Mouse (Mus musculus) CH12.LX (cell line): Measurements from ENCODE around the gene Kantr. TPM values are rescaled to one million over a fixed set of nuclear protein-coding genes. Genes with fewer than 3 reads are reported as not detected.
"Not testable (repeated sequence)": the region's sequence is repeated elsewhere in the genome, so short reads cannot be mapped to it uniquely, and the experiment has no call there.

Source experiments
- DNase-seq: peaks from one replicate; pipeline ENCODE4 v3.0.0-alpha.2; 2013; ENCODE audit errors: extremely low read depth
- H3K27ac ChIP-seq: 2 replicates; pipeline ENCODE4 v1.5.1; 2012; ENCODE audit warnings: low read depth, mild to moderate bottlenecking, control low read depth, moderate library complexity; ENCODE audit not compliant: insufficient read depth
- H3K27me3 ChIP-seq: replicated peaks from 2 replicates; pipeline ENCODE3; 2012; ENCODE audit warnings: inconsistent platforms
- H3K36me3 ChIP-seq, 2 experiments: replicated peaks in 1 of 2; 2 replicates each; pipeline versions ENCODE3 to v1.6.1; 2012; ENCODE audit warnings: inconsistent platforms in 1 of 2, low read length in 1 of 2, mild to moderate bottlenecking in 1 of 2, mixed read lengths in 1 of 2, moderate library complexity in 1 of 2; ENCODE audit not compliant: control insufficient read depth in 1 of 2, insufficient read depth in 1 of 2
- H3K4me1 ChIP-seq, 2 experiments: 2 replicates each; pipeline ENCODE4 v1.6.1; 2012; ENCODE audit warnings: inconsistent platforms in 1 of 2, moderate library complexity in 1 of 2; ENCODE audit not compliant: insufficient read depth in 2 of 2, control insufficient read depth in 1 of 2
- H3K4me2 ChIP-seq: 2 replicates; pipeline ENCODE4 v1.6.1; 2012; ENCODE audit warnings: low read depth, mild to moderate bottlenecking, control low read depth; ENCODE audit not compliant: poor library complexity, insufficient read depth, severe bottlenecking
- H3K4me3 ChIP-seq, 3 experiments: fragments of 150-350 bp in 1 of 3; sonication (generic) in 1 of 3; replicated peaks in 1 of 3; 2 replicates each; pipeline versions ENCODE3 to v1.5.1; 2011 to 2012; ENCODE audit warnings: low read depth in 2 of 3, low read length in 2 of 3, mild to moderate bottlenecking in 2 of 3, moderate library complexity in 2 of 3, control low read depth in 1 of 3, improper control_type of control experiment in 1 of 3, inconsistent platforms in 1 of 3, mixed read lengths in 1 of 3; ENCODE audit not compliant: poor library complexity in 1 of 3
- H3K79me2 ChIP-seq: replicated peaks from 2 replicates; pipeline ENCODE4 v1.6.1; 2012; ENCODE audit warnings: mild to moderate bottlenecking, moderate library complexity; ENCODE audit not compliant: control insufficient read depth, poor library complexity, insufficient read depth, severe bottlenecking; ENCODE audit errors: extremely low read depth
- H3K9ac ChIP-seq: 2 replicates; pipeline ENCODE4 v1.6.1; 2012; ENCODE audit warnings: low read depth, mild to moderate bottlenecking, control low read depth, moderate library complexity; ENCODE audit not compliant: insufficient read depth
- H3K9me3 ChIP-seq: replicated peaks from 2 replicates; pipeline ENCODE3; 2012; ENCODE audit warnings: low read length, inconsistent platforms, mixed read lengths
- BHLHE40 ChIP-seq: IDR thresholded peaks from 2 replicates; pipeline ENCODE4 v1.6.1; 2011; ENCODE audit warnings: mild to moderate bottlenecking, low read depth, low read length, improper control_type of control experiment
- CHD1 ChIP-seq: IDR thresholded peaks from 2 replicates; pipeline ENCODE4 v1.6.1; 2012; ENCODE audit warnings: low read depth, low read length, improper control_type of control experiment, inconsistent platforms
- CHD2 ChIP-seq: IDR thresholded peaks from 2 replicates; pipeline ENCODE4 v1.6.1; 2011; ENCODE audit warnings: low read length, improper control_type of control experiment
- CTCF ChIP-seq, 2 experiments: IDR thresholded peaks in 1 of 2; conservative IDR thresholded peaks in 1 of 2; 2 replicates each; pipeline ENCODE4 v1.5.1; 2011 to 2012; ENCODE audit warnings: low read depth in 2 of 2, low read length in 2 of 2, improper control_type of control experiment in 1 of 2, inconsistent platforms in 1 of 2, mild to moderate bottlenecking in 1 of 2, moderate library complexity in 1 of 2
- E2F4 ChIP-seq: IDR thresholded peaks from 2 replicates; pipeline ENCODE4 v1.6.1; 2011; ENCODE audit warnings: low read depth, low read length, improper control_type of control experiment; ENCODE audit not compliant: insufficient replicate concordance
- EP300 ChIP-seq: IDR thresholded peaks from 2 replicates; pipeline ENCODE4 v1.6.1; 2011; ENCODE audit warnings: low read length, improper control_type of control experiment
- ETS1 ChIP-seq: conservative IDR thresholded peaks from 2 replicates; pipeline ENCODE4 v1.6.1; 2012; ENCODE audit warnings: low read depth, mild to moderate bottlenecking, inconsistent platforms, low read length, improper control_type of control experiment, moderate library complexity
- GABPA ChIP-seq: IDR thresholded peaks from 2 replicates; pipeline ENCODE4 v1.6.1; 2012; ENCODE audit warnings: low read depth, low read length, improper control_type of control experiment, inconsistent platforms; ENCODE audit not compliant: insufficient replicate concordance
- HCFC1 ChIP-seq: IDR thresholded peaks from 2 replicates; pipeline ENCODE4 v1.6.1; 2012; ENCODE audit warnings: low read depth, mild to moderate bottlenecking, inconsistent platforms, low read length, improper control_type of control experiment
- JUND ChIP-seq: conservative IDR thresholded peaks from 2 replicates; pipeline ENCODE4 v1.6.1; 2011; ENCODE audit warnings: low read depth, low read length, improper control_type of control experiment
- KAT2A ChIP-seq: IDR thresholded peaks from 2 replicates; pipeline ENCODE4 v1.6.1; 2012; ENCODE audit warnings: low read length, improper control_type of control experiment, inconsistent platforms; ENCODE audit not compliant: insufficient replicate concordance
- MAFK ChIP-seq: IDR thresholded peaks from 2 replicates; pipeline ENCODE4 v1.6.1; 2011; ENCODE audit warnings: low read length, improper control_type of control experiment; ENCODE audit not compliant: insufficient replicate concordance
- MEF2A ChIP-seq: IDR thresholded peaks from 2 replicates; pipeline ENCODE4 v1.6.1; 2014; ENCODE audit warnings: low read depth, mild to moderate bottlenecking, inconsistent platforms, low read length, improper control_type of control experiment, borderline replicate concordance
- MXI1 ChIP-seq: IDR thresholded peaks from 2 replicates; pipeline ENCODE4 v1.6.1; 2011; ENCODE audit warnings: mild to moderate bottlenecking, low read depth, low read length, improper control_type of control experiment
- NELFE ChIP-seq: IDR thresholded peaks from 2 replicates; pipeline ENCODE4 v1.6.1; 2011; ENCODE audit warnings: low read depth, low read length, improper control_type of control experiment
- TBP ChIP-seq: conservative IDR thresholded peaks from 2 replicates; pipeline ENCODE4 v1.6.1; 2011; ENCODE audit warnings: low read depth, low read length, improper control_type of control experiment
- TCF12 ChIP-seq: IDR thresholded peaks from 2 replicates; pipeline ENCODE4 v1.6.1; 2014; ENCODE audit warnings: low read depth, mild to moderate bottlenecking, inconsistent platforms, low read length, improper control_type of control experiment
- USF2 ChIP-seq: conservative IDR thresholded peaks from 2 replicates; pipeline ENCODE4 v1.6.1; 2011; ENCODE audit warnings: low read depth, low read length, improper control_type of control experiment
- ZKSCAN1 ChIP-seq: IDR thresholded peaks from 2 replicates; pipeline ENCODE4 v1.6.1; 2012; ENCODE audit warnings: low read depth, inconsistent platforms, low read length, improper control_type of control experiment, borderline replicate concordance
- dilution Hi-C: fragments of 300-500 bp; cut with MboI; formaldehyde crosslinking; loops from 2 replicates; pipeline ENCODE4 v1.14.3; 2020; ENCODE audit warnings: low sequenced_read_pairs; ENCODE audit not compliant: extremely low pct_unique_long_range_greater_than_20kb, extremely low pct_ligation_motif_present
- in situ Hi-C: fragments of 300-500 bp; cut with MboI; formaldehyde crosslinking; loops from 3 replicates; pipeline ENCODE4 v1.14.3; 2019; ENCODE audit warnings: low sequenced_read_pairs, low pct_ligation_motif_present, low pct_unique_long_range_greater_than_20kb, mixed read lengths
- polyA plus RNA-seq: library from polyadenylated mRNA; unstranded; fragments of >175 nt; gene quantifications from 2 replicates; pipeline ENCODE4 v1.2.1, GENCODE M21; 2012; ENCODE audit warnings: low read depth; ENCODE audit not compliant: insufficient read length
- total RNA-seq, 2 experiments: library from RNA; depleted of rRNA; stranded (reverse); fragments of 300-350 nt in 1 of 2; fragments of >200 nt in 1 of 2; gene quantifications; 2 replicates each; pipeline ENCODE4 v1.2.3; 2012 to 2014

The Kantr gene
- total and polyA plus RNA-seq, 3 experiments: 0.64 to 3.1 (median 2.7) TPM

GRCm38 (mm10) chrX:152329400-152329799, 2.1 kb upstream of the Kantr start:
- H3K4me3 ChIP-seq, H3K79me2 ChIP-seq, H3K27me3 ChIP-seq, in situ Hi-C loops, H3K4me1 ChIP-seq, H3K9me3 ChIP-seq, dilution Hi-C loops, H3K36me3 ChIP-seq, DNase-seq, H3K9ac ChIP-seq, H3K4me2 ChIP-seq, H3K27ac ChIP-seq: not testable (repeated sequence)
- peak; percentile 75; the same call in 1 of the 2 replicates for TF ChIP-seq TBP

GRCm38 (mm10) chrX:152327689-152328052, 376 bp upstream of the Kantr start:
- in situ Hi-C loops (no loop called here), dilution Hi-C loops (no loop called here)
- no peaks in the 10 kb centered on the region for H3K9me3 ChIP-seq
- no peaks in the 10 kb centered on the region for H3K27me3 ChIP-seq
- peak overlapping the region in 2 of 3 experiments; percentile 14 to 65 for H3K4me3 ChIP-seq
- TF ChIP-seq KAT2A (no peak), NELFE (no peak), CHD1 (no peak), CHD2 (no peak), ETS1 (no peak), BHLHE40 (no peak), MAFK (no peak), HCFC1 (no peak), MXI1 (no peak), JUND (no peak), ZKSCAN1 (no peak), GABPA (no peak), E2F4 (no peak)
- peak overlapping the region; percentile 68 for H3K4me2 ChIP-seq
- no peak for DNase-seq
- no peak overlapping the region; the same call in 1 of the 2 replicates for H3K9ac ChIP-seq
- H3K4me1 ChIP-seq: peaks cover 2 to 7% of the 10 kb centered on the region in 2 experiments; a peak in 2 of 4 replicates
- no peak overlapping the region for H3K27ac ChIP-seq
- H3K79me2 ChIP-seq: peaks cover 8% of the 10 kb centered on the region
- H3K36me3 ChIP-seq: no peaks in the 10 kb centered on the region

- Histone ChIP-seq H3K27me3 (no peaks in the 10 kb centered on the region), H3K4me2 (no peak overlapping the region), H3K36me3 (peaks cover 7 to 21% of the 10 kb centered on the region in 2 experiments), H3K4me1 (peaks cover 0 to 7% of the 10 kb centered on the region in 2 experiments; a peak in 2 of 4 replicates), H3K27ac (no peak overlapping the region), H3K4me3 (no peak overlapping the region), H3K9me3 (no peaks in the 10 kb centered on the region), H3K9ac (no peak overlapping the region), H3K79me2 (peaks cover 8% of the 10 kb centered on the region)
- DNase-seq: no peak
- TF ChIP-seq CHD1 (no peak), CHD2 (no peak), TCF12 (no peak), MEF2A (no peak), EP300 (no peak), USF2 (no peak), MXI1 (no peak), CTCF (conservative IDR thresholded peaks at IDR 0.05 in 1 of 2, IDR thresholded peaks at IDR 0.05 in 1 of 2; ENCODE audit: low read depth in 2 of 2, low read length in 2 of 2) (peak in 1 of 2 experiments; percentile 16; a peak in 1 of 4 replicates)
- dilution Hi-C loops: no loop called here
- in situ Hi-C loops: no loop called here
Measured at GRCm38 (mm10) chrX:152323584-152323983, 3.7 kb downstream of the Kantr start.
